Mouse (Mus musculus) kidney, adult 9 months (tissue): ENCODE results near the gene Rmi1.
"Not testable (repeated sequence)": the region's sequence is repeated elsewhere in the genome, so short reads cannot be mapped to it uniquely, and the experiment has no call there.

Source experiments
- DNase-seq: peaks from one replicate; pipeline ENCODE4 v3.0.0; 2022

Rmi1 gene

GRCm38 (mm10) chr13:58401135-58402002 lies 679 bp upstream of the Rmi1 start:
- peak; percentile 70 for DNase-seq

GRCm38 (mm10) chr13:58402744-58403110 lies 679 bp downstream of the Rmi1 start:
- no peak for DNase-seq

DNA sequence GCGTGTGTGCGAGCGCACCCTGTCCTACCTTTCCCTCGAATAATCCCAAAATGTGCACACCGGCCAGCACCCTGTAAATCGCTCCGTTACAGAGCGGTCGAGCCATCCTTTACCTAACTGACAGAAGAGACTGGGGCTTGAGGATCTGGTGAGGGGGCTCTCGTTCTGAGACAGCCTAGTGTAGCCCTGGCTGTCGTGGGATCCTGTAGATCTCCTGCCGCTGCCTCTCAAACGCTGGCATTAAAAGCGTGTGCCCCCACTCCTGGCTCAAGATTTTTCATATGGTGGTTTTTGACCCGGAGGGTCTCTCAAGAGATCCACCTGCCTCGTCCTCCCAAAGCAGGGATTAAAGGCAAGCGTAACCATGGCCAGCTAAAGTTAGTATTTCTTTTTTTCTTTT lies 1.2 kb downstream of the Rmi1 start, which contains the start of gene Hnrnpk:
Gene Hnrnpk, minus strand, starts transcription at position 101 of the 400 bp plus-strand sequence.
- not testable (repeated sequence) for DNase-seq

- no peak for DNase-seq
Measured at GRCm38 (mm10) chr13:58411073-58411472, 9.0 kb downstream of the Rmi1 start.

- DNase-seq, result peak; percentile 61
Measured at GRCm38 (mm10) chr13:58415374-58415773, 13.3 kb downstream of the Rmi1 start.

DNA sequence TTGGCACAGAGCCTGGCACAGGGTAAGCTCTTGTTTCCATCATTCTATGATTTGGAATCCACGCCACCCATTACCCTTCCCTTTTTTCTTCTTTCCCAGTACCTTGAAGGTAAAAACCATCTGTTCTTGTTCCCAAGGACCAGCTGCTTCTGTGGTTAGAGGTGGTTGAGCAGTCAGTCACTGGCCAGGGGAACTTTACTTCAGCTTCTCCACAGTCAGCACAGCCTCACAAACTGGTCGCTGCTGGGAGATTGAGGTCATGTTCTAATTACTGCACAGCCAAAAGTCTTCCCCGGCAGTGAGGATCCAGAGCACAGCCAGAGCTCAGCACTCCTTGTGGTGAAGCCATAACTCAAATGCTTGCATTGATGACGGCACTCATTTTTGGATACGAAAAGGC lies 13.8 kb downstream of the Rmi1 start:
- no peak for DNase-seq

DNA sequence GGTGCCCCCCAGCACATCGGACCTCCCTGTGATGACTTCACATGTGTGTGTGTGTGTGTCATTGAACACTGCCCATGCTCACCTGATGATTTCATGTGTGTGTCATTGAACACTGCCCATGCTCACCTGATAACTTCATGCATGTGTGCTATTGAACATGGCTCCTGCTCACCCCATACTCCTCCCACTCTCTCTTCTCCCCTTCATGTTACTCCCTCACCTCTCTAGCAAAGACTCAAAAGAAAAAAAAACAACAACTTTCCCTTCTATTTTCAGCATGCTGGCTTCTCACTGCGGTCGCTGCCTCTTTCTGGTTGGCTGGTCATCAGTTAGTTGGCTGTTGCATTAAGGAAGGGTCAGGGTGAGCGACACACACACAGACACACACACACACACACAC lies 16.6 kb downstream of the Rmi1 start:
- no peak for DNase-seq

- no peak for DNase-seq
Measured at GRCm38 (mm10) chr13:58419266-58419665, 17.2 kb downstream of the Rmi1 start.

- no peak for DNase-seq
Measured at GRCm38 (mm10) chr13:58421026-58421425, 19.0 kb downstream of the Rmi1 start.

GRCm38 (mm10) chr13:58422242-58422641 lies 20.2 kb downstream of the Rmi1 start:
- no peak for DNase-seq

DNA sequence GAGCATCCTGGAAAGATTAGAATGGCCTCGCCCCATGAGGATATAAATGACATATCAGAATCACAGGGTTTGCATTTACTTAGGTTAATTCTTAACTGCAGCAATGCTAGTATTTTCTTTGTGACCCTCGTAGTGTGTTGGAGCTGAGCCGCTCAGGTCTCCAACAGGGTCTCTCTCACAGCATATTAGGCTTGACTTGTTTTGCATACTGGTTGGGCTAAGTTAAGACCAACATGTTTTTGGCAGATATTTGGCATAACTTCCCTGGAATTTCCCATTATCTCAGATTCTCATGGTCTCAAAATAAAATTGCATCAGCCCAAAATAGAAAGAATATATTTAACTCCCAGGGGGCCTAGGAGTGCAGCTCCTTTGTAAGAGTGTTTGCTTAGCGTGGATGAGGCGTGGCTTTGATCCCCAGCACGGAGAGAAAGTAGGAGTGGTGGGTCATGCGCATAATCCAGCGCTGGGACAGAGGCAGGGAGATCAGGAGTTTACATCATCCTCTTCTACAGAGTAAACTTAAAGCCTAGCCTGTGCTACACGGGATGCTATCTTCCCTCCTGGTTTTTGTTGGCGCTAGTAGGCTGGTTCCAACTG lies 21.1 kb downstream of the Rmi1 start:
- peak; percentile 51 for DNase-seq

- DNase-seq, result no peak
Measured at GRCm38 (mm10) chr13:58439716-58440115, 37.7 kb downstream of the Rmi1 start.

DNA sequence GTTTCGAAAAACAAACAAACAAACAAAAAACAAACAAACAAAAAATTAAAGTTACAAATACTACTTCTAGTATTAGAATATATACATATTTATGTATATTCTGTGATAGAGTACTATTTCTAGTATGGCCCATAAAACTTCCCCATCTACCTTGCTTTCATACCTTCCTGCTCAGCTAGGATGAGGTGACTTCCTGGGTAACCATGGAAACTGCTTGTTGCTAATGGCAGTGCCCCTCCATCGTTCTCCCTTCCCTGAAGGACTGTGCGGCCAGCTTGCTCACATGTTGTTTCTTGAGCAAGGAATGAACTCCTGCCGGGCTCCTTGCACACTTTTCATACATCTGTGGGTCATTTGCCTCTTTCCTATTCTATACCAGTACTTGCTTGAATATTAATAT lies 41.3 kb downstream of the Rmi1 start:
- no peak for DNase-seq

DNA sequence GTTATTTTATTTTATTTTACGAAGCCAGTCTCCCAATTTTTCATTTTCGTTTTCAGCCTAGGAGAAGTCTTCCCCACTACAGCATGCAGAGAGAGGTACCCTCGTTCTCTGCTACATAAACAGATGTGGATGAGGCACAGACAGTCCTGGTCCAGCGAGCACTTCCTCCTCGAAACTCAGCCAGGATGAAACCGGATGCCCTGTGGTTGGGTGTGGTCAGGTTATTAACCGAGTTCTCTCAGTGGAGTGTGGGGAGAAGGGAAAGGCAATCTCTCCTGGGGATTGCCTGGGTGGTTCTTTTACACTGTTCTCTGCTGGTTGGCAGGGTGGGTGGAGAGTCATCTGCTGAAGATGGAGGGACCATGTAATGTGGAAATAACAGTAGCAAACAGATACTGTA lies 41.7 kb downstream of the Rmi1 start:
- peak; percentile 42 for DNase-seq

GRCm38 (mm10) chr13:58446541-58446940 lies 44.5 kb downstream of the Rmi1 start:
- DNase-seq, result no peak

- DNase-seq, result no peak
Measured at GRCm38 (mm10) chr13:58450459-58451182, 48.6 kb downstream of the Rmi1 start.

DNA sequence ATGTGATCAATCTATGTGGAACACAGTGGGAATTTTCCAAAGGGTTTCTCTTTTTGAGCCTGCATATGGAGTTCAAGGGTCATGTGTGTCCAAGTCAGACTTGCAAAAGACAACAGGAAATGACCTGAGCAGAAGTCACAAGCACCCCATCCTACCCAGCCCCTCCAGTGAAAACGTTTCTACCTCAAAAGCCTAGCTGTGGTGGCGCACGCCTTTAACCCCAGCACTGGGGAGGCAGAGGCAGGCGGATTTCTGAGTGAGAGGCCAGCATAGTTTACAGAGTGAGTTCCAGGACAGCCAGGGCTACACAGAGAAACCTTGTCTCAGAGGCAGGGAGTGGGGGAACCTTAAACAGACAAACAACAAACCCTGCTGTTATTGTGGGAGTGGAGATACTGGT lies 50.2 kb downstream of the Rmi1 start:
- no peak for DNase-seq

- peak; percentile 19 for DNase-seq
Measured at GRCm38 (mm10) chr13:58452651-58453413, 50.8 kb downstream of the Rmi1 start.

- DNase-seq, result no peak
Measured at GRCm38 (mm10) chr13:58453541-58453940, 51.5 kb downstream of the Rmi1 start.

DNA sequence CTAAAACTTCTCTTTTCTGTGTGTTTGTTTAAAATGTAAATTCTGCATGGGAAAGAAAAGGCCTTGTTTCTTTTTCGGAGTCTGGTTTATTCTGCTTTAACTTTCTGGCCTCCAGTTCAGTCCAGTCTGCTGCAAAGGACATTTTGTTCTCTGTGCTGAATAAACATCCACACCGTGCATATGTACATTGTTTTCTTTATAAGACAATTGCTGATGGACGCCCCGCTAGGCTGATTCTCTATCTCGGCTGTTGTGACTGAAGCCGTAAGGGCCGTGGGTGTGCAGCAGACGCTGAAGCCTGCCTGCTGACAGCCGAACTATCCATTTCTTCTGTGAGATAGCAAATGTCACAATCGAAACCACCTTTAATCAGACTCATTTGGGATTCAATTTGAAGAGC lies 54.5 kb downstream of the Rmi1 start:
- DNase-seq, result no peak

GRCm38 (mm10) chr13:58458811-58459210 lies 56.8 kb downstream of the Rmi1 start:
- not testable (repeated sequence) for DNase-seq
